Mouse (Mus musculus): ENCODE results near the gene 1700020N01Rik. TPM values are rescaled to one million over a fixed set of nuclear protein-coding genes. Genes with fewer than 3 reads are reported as not detected.

1700020N01Rik gene
- polyA plus RNA-seq, 1 experiment from 2014 or later, result not detected

DNA sequence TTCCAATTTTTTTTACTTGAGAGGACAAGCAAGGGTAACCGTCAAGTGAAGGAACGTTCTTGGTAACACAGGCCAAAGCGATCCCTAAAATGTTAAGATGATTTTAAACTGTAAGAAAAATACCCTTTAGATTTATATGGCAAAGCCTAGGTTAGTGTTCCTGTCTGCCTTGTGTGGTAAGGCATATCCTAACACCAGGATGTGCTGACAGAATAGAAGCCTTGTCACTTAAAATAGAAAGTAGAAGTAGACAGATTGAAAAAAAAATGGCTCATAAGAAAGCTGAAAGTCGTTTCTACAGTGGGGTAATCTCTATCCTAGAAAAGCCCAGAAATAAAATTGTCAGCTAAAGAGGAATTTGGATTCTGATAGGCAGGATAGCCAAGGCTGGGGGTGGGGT lies 58.4 kb downstream of the 1700020N01Rik start:
- Histone ChIP-seq H3K36me3 (replicated peaks) (no peaks in the 10 kb centered on the region), H3K4me2 (no peak overlapping the region), H3K27ac (no peak overlapping the region), H3K9me3 (no peaks in the 10 kb centered on the region), H3K4me1 (no peaks in the 10 kb centered on the region), H3K9ac (no peak overlapping the region), H3K27me3 (replicated peaks) (no peaks in the 10 kb centered on the region), H3K4me3 (no peak overlapping the region)
- 85% methylated on average over 4 of the region's 4 CpGs for WGBS
- ATAC-seq (replicated peaks), result no peak

DNA sequence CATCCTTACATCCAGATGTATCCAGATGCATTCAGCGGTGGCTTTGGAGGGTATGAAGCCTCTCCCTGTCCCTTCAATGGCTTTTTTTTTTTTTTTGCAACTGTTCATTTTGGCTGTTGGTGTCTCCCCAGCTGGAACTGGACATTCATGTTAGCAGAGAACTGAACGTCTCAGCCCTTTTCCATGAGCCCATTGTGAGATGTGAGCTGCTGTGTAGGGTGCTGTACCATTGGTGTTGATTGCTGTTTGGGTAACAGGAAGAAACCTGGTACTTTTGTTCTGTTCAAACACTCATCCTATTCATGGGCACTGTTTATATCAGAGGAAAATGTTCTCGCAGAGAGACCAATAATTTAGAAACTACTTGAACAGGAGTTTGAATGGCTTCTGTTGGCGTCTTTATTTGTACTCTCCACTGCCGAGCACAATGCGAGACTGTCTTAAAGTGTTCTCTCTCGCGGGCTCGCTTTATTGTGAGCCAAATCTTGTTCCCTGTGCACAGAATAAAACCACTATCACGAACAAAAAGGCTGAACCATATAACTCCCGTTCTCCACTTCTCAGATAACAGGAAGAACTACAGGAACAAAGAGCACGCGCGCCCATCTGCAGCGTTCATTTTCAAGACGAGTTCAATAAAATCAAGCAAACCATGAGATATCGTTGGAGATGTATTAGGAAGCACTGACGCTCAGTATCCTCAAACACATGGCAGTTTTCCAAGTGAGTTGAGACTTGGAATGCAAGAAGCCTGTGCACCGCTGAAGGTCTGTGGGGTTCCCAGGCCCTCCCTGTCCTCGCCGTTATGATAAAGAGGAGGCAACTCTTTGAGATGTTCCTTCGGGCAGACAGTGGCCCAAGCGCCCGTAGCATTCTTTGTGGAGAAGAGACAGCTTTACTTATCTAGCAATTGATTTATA lies 59.7 kb downstream of the 1700020N01Rik start:
- H3K27ac ChIP-seq, result no peak overlapping the region
- H3K4me1 ChIP-seq, result no peaks in the 10 kb centered on the region
- H3K9me3 ChIP-seq, result no peaks in the 10 kb centered on the region
- H3K27me3 ChIP-seq (replicated peaks), result no peaks in the 10 kb centered on the region
- H3K9ac ChIP-seq, result no peak overlapping the region
- H3K36me3 ChIP-seq (replicated peaks), result no peaks in the 10 kb centered on the region
- no peak overlapping the region for H3K4me3 ChIP-seq
- WGBS, result 89% methylated on average over 24 of the region's 24 CpGs
- H3K4me2 ChIP-seq, result no peak overlapping the region
- ATAC-seq (replicated peaks), result no peak

DNA sequence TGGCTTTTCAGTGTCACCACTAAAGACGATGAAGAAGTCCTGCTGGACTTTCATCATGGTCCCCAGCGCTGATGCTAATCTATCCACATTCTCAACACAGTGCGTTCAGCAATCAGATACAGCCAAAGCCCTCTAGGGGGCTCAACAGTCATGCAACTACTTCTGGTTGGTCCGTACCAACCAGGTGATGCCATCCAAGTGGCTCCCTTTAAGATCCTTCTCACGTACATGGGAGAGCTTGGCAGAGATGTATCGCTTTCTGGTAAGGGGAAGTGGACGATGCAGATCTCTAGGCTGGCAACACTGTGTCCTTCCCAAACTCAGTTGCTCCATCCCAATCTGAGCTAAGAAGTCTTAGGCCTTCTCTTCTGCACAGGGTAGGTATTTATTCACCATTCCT lies 60.5 kb downstream of the 1700020N01Rik start:
- Histone ChIP-seq H3K4me3 (no peak overlapping the region), H3K27me3 (replicated peaks) (no peaks in the 10 kb centered on the region), H3K27ac (no peak overlapping the region), H3K4me1 (no peaks in the 10 kb centered on the region), H3K9ac (no peak overlapping the region), H3K36me3 (replicated peaks) (no peaks in the 10 kb centered on the region), H3K4me2 (no peak overlapping the region), H3K9me3 (no peaks in the 10 kb centered on the region)
- no peak for ATAC-seq (replicated peaks)
- 93% methylated on average over 7 of the region's 7 CpGs for WGBS

DNA sequence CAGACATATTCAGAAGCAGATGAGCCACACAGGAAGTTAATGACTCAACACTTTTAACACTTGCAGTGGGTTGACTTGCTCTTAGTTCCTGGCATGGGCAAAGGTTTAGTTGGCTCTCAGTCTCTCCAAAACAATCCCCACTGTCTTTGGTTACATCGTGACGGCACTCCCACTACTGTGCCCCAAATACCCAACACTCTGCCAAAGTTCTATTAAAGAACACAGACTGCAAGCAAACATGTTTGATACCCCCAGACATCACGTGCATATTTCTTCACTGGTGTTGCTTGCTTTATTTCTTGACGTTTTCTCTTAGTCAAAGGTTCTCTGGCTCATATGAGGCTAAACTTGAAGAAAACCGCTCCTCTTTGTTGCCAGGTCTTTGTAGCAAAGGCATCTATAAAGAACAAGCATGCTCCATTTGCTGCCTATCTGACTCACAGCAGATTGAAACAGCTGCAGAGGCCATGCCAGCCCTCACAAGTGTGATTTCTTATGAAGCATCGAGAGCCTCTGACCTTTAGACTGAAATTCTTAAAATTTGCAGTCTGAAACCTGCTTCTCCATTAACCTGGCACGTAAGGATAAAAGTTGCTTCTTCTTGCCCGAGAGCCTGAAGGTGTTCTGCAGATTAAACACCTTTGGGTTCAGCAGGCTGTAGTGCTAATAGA lies 66.8 kb downstream of the 1700020N01Rik start:
- 85% methylated on average over 8 of the region's 8 CpGs for WGBS
- no peaks in the 10 kb centered on the region for H3K27me3 ChIP-seq (replicated peaks)
- H3K4me3 ChIP-seq, result no peak overlapping the region
- H3K4me1 ChIP-seq, result no peaks in the 10 kb centered on the region
- H3K36me3 ChIP-seq (replicated peaks), result no peaks in the 10 kb centered on the region
- H3K27ac ChIP-seq, result no peak overlapping the region
- ATAC-seq (replicated peaks), result no peak
- H3K4me2 ChIP-seq, result no peak overlapping the region
- no peak overlapping the region for H3K9ac ChIP-seq
- no peaks in the 10 kb centered on the region for H3K9me3 ChIP-seq

DNA sequence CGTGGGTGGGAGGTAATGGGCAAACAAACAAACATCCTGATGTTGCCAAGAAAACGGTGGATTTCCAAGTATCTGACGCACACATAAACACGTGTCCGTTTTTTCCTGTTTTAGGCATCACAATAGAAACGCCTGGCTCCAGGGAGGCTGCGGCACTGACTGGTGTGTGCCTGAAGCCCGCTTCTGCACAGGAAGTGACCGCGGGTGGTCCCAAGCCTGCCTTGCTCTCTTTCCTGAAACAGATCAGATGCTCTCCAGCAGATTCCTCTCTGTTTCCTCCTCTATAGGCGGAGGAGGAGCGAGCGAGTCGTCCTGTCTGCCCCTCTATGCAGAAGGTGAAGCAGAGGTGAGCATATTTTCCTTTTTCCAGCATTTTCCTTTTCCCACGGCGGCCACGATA lies 76.0 kb downstream of the 1700020N01Rik start:
- no peaks in the 10 kb centered on the region for H3K36me3 ChIP-seq (replicated peaks)
- 66% methylated on average over 17 of the region's 17 CpGs for WGBS
- H3K4me2 ChIP-seq, result no peak overlapping the region
- H3K27ac ChIP-seq, result no peak overlapping the region
- H3K4me3 ChIP-seq, result no peak overlapping the region
- no peak for ATAC-seq (replicated peaks)
- H3K4me1 ChIP-seq, result no peaks in the 10 kb centered on the region
- H3K9me3 ChIP-seq, result no peaks in the 10 kb centered on the region
- H3K27me3 ChIP-seq (replicated peaks), result no peaks in the 10 kb centered on the region
- H3K9ac ChIP-seq, result no peak overlapping the region

DNA sequence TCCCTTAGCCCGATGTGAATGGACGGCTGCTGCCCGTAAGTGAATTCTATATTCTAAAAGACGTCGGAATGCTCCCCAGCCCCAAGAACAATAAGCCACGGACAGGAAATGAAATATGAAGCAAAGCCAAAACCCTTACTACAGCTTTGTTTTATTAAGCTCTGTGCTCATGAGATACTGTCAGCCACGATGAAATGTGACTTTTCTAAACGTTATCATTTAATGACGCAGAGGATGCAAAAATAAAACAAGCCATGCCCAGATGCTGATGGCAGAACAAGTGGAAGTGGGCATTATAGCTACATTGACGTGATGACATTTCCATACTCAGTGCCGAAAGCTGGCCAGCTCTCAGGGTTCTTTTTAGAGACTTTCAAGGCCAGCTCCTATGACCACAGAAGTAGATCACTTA lies 76.8 kb downstream of the 1700020N01Rik start:
- H3K27ac ChIP-seq, result no peak overlapping the region
- WGBS, result 77% methylated on average over 11 of the region's 11 CpGs
- no peaks in the 10 kb centered on the region for H3K36me3 ChIP-seq (replicated peaks)
- no peak for ATAC-seq (replicated peaks)
- H3K27me3 ChIP-seq (replicated peaks), result no peaks in the 10 kb centered on the region
- H3K4me3 ChIP-seq, result no peak overlapping the region
- H3K4me1 ChIP-seq, result no peaks in the 10 kb centered on the region
- no peak overlapping the region for H3K4me2 ChIP-seq
- H3K9ac ChIP-seq, result no peak overlapping the region
- H3K9me3 ChIP-seq, result no peaks in the 10 kb centered on the region

DNA sequence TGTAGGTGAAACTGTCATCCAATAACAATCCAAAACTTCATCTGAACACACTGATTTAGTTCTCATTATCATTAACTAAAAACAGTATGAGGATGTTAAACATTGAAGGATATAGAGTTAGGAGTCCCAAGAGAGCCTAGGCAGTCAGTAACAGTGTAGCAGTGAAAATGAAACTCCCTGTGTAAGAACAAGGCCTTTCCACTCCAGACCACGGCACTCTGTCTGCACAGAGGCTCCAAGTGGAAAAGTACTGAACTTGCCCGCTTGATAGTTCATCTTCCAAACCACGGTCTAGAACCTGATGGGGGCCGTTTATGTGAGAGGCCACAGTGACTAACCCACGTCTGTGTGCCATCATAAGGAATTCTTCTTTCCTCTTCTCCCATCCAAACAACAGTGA lies 77.2 kb downstream of the 1700020N01Rik start:
- Histone ChIP-seq H3K4me1 (no peaks in the 10 kb centered on the region), H3K27ac (no peak overlapping the region), H3K27me3 (replicated peaks) (no peaks in the 10 kb centered on the region), H3K4me2 (no peak overlapping the region), H3K36me3 (replicated peaks) (no peaks in the 10 kb centered on the region), H3K9ac (no peak overlapping the region), H3K9me3 (no peaks in the 10 kb centered on the region), H3K4me3 (no peak overlapping the region)
- WGBS, result 93% methylated on average over 5 of the region's 5 CpGs
- ATAC-seq (replicated peaks), result no peak

Other genes starting within 250 kb of the 1700020N01Rik start
- gene Aldh8a1, start 215.9 kb upstream of the 1700020N01Rik start, polyA plus RNA-seq (2015; fragmentation: Nextera tagmentation; extraction: Ambion mirVana), result 0.06 and 0.18 TPM in 2 replicates

Measured in midbrain, embryonic 15.5 days (tissue).